Mouse (Mus musculus) heart, embryonic 14.5 days (tissue): Measurements from ENCODE around the gene Med13l. TPM values are rescaled to one million over a fixed set of nuclear protein-coding genes. Genes with fewer than 3 reads are reported as not detected.

Source experiments
- ATAC-seq: fragments of 200-750 bp; cut with Nextera tagmentation; 2 replicates; pipeline ENCODE4 v1.8.0; 2017; ENCODE audit warnings: low read depth, moderate TSS enrichment; ENCODE audit not compliant: insufficient number of reproducible peaks, insufficient read depth, low FRiP score
- H3K27ac ChIP-seq, 2 experiments: fragments of 200-500 bp in 1 of 2; fragments of 300-500 bp in 1 of 2; sonication (generic) in 1 of 2; replicated peaks in 1 of 2; 2 replicates each; pipeline ENCODE4 v1.5.1; 2012 to 2014; ENCODE audit warnings: low read depth in 2 of 2, low read length in 2 of 2, control low read depth in 1 of 2, mild to moderate bottlenecking in 1 of 2, mixed read lengths in 1 of 2; ENCODE audit not compliant: control insufficient read depth in 1 of 2, insufficient read depth in 1 of 2
- H3K27me3 ChIP-seq: fragments of 300-500 bp; sonication (generic); 2 replicates; pipeline ENCODE4 v1.6.1; 2014; ENCODE audit warnings: mild to moderate bottlenecking, low read length, control low read depth; ENCODE audit not compliant: control insufficient read depth, insufficient read depth
- H3K36me3 ChIP-seq: fragments of 300-500 bp; sonication (generic); 2 replicates; pipeline ENCODE4 v1.6.1; 2014; ENCODE audit warnings: mild to moderate bottlenecking, control low read depth, low read length, mixed read lengths; ENCODE audit not compliant: control insufficient read depth, insufficient read depth
- H3K4me1 ChIP-seq, 2 experiments: fragments of 200-500 bp in 1 of 2; fragments of 300-500 bp in 1 of 2; sonication (generic) in 1 of 2; 2 replicates each; pipeline ENCODE4 v1.6.1; 2012 to 2014; ENCODE audit warnings: low read length in 2 of 2, control low read depth in 1 of 2, mixed read lengths in 1 of 2; ENCODE audit not compliant: control insufficient read depth in 2 of 2, insufficient read depth in 2 of 2
- H3K4me2 ChIP-seq: fragments of 300-500 bp; sonication (generic); 2 replicates; pipeline ENCODE4 v1.6.1; 2014; ENCODE audit warnings: mild to moderate bottlenecking, low read length
- H3K4me3 ChIP-seq, 2 experiments: fragments of 200-500 bp in 1 of 2; fragments of 300-500 bp in 1 of 2; sonication (generic) in 1 of 2; 2 replicates each; pipeline ENCODE4 v1.5.1; 2012 to 2014; ENCODE audit warnings: low read length in 2 of 2, mild to moderate bottlenecking in 2 of 2, control low read depth in 1 of 2, low read depth in 1 of 2, moderate library complexity in 1 of 2; ENCODE audit not compliant: control insufficient read depth in 1 of 2, insufficient read depth in 1 of 2
- H3K9ac ChIP-seq: fragments of 300-500 bp; sonication (generic); 2 replicates; pipeline ENCODE4 v1.6.1; 2014; ENCODE audit warnings: mild to moderate bottlenecking, low read length
- H3K9me3 ChIP-seq: fragments of 300-500 bp; sonication (generic); 2 replicates; pipeline ENCODE4 v1.6.1; 2016; ENCODE audit warnings: low read length, control low read depth; ENCODE audit not compliant: control insufficient read depth
- WGBS: fragments of 180-500 bp; shearing (Covaris S2); extraction: QIAGEN DNeasy Blood & Tissue Kit; methylation state at CpG from one replicate; pipeline ENCODE4 v1.1.7; 2014; 5-methylcytosine and 5-hydroxymethylcytosine counted together
- polyA plus RNA-seq: library from polyadenylated mRNA; unstranded; fragments of >200 nt; fragmentation: Nextera tagmentation; extraction: Ambion mirVana; gene quantifications from 2 replicates; pipeline ENCODE4 v1.2.1, GENCODE M21; 2014

Med13l gene
- polyA plus RNA-seq, 1 experiment from 2014 or later = 9.0 TPM

DNA sequence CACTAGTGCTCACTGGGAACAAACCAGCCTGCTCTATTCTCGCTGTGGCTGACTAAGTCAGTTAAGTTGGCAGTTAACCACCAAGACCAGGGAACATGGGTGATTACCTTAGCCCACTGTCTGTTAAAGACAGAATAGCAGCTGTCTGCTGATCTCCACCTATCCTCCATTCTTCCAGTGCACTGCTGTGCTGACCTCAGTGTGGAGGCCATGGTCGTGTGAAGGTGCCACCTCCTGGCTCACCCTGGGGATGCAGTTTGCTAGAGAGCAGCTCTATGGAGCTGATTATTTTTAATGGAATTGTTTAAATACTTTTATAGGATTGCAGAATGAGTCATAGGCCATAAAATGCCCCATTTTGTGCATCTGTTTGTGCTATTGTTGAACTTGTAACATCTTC, 195.6 kb downstream of the Med13l start:
- Histone ChIP-seq H3K4me2 (no peak overlapping the region), H3K9me3 (no peaks in the 10 kb centered on the region), H3K9ac (no peak overlapping the region), H3K27ac (no peak overlapping the region), H3K27me3 (no peaks in the 10 kb centered on the region), H3K4me3 (no peak overlapping the region), H3K36me3 (peaks cover 98% of the 10 kb centered on the region), H3K4me1 (peaks cover 7 to 11% of the 10 kb centered on the region in 2 experiments; a peak in 3 of 4 replicates)
- no peak for ATAC-seq
- WGBS = 67% methylated on average over 2 of the region's 2 CpGs

DNA sequence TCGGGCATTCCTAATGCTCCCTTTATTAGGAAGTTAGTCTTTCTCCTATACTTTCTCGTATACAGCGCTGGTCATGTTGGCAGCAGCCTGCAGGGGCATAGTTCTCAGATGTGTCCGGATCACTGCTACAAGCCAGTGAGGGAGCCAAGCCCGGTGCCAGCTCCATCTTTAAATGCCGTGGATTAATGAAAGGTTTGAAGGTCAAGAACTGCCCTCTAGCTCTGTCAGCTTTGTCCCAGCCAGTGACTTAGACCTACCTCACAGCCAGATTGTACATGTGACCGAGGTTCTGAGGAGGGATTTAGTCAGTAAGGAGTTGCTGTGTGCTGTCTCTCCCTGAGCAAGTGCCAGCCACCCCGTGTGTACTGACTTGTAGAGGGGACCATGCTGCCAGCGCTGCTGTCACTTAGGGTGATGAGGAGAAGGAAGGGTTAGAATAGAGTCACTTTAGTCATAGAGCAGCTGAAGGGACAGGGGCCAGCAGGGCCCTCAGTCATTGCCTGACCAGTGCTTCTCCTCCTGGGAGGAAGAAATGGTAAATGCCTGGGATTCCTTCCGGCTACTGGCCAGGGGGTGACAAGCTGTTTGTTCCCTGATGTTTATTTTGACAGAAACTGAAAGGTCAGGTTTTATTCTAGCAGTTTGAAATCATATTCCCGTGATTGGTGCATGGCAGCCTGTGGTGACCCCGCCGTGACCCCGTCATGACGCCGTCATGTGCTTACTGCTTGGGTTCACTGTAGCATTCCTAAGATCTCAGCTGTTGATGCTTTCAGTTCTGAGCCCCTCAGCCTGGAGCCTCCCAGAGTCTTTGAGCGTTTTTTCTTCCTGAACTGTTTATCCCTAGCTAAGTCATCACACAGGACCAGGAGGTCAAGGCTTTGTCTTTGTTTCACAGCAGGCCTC, 197.2 kb downstream of the Med13l start:
- Histone ChIP-seq H3K36me3 (peaks cover 99% of the 10 kb centered on the region), H3K4me1 (peaks cover 7 to 11% of the 10 kb centered on the region in 2 experiments; a peak in 3 of 4 replicates), H3K27me3 (no peaks in the 10 kb centered on the region), H3K4me2 (no peak overlapping the region), H3K27ac (no peak overlapping the region), H3K9me3 (no peaks in the 10 kb centered on the region), H3K4me3 (no peak overlapping the region), H3K9ac (no peak overlapping the region)
- 54% methylated on average over 17 of the region's 17 CpGs for WGBS
- ATAC-seq = no peak

DNA sequence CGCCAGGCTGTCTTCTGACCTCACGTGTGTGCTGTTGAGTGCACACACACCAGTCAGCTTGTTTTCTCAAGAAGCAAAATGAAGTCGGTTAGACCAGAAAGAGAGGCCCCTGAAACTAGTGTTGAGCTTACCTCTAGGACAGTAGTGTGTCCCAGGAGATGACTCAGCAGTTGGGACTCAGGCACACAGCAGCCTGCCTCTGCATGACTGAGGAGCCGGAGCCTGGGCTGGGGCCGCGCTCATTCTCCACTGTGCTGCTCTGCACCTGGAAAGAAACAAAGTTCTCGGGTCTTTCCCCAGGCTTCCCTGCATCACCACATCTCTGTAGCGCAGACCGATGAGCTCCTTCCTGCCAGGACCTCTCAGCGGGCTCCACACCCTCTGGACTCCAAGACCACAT, 200.5 kb downstream of the Med13l start:
- ATAC-seq = no peak
- H3K9me3 ChIP-seq = no peaks in the 10 kb centered on the region
- WGBS = 87% methylated on average over 10 of the region's 10 CpGs

DNA sequence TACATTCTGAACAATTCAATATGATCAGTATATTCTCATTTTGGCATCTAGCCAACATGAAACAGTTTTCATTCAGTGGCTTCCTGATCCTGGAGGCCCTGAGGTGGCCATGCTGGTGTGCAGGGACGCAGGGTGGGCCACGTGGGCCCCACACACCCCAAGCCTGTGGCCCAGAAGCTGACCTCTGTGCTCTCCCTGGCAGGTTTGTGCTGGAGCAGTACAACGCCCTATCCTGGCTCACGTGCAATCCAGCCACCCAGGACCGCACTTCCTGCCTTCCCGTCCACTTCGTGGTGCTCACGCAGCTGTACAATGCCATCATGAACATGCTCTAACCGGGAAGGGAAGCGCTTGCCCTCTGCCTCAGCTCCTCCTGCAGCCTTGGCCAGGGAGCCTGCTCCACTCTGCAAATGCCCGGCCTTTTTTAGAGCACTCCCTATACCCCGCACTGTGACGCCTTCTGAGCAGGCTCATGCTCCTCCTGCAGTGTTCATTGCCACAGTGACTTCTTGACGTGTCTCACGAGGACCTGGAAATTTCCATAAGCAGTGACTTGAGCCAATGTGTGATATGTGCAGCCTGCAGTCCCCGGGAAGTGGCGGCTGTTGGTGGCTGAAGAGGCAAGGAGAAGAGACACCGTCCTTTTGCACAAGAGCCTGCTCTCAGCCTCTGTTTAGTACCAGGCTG, 202.2 kb downstream of the Med13l start:
- Histone ChIP-seq H3K27ac (no peak overlapping the region), H3K4me1 (peaks cover 4% of the 10 kb centered on the region in 2 experiments; a peak in 3 of 4 replicates), H3K4me2 (no peak overlapping the region), H3K36me3 (peaks cover 74% of the 10 kb centered on the region), H3K9ac (no peak overlapping the region), H3K9me3 (no peaks in the 10 kb centered on the region), H3K27me3 (no peaks in the 10 kb centered on the region), H3K4me3 (no peak overlapping the region)
- no peak for ATAC-seq
- WGBS = 84% methylated on average over 18 of the region's 18 CpGs

More for the DNA sequence above, 200.5 kb downstream of the Med13l start:
- Histone ChIP-seq H3K4me1 (peaks cover 7% of the 10 kb centered on the region in 2 experiments; a peak in 3 of 4 replicates), H3K9ac (no peak overlapping the region), H3K4me3 (no peak overlapping the region), H3K27ac (no peak overlapping the region), H3K36me3 (peaks cover 90% of the 10 kb centered on the region), H3K4me2 (no peak overlapping the region), H3K27me3 (no peaks in the 10 kb centered on the region)

DNA sequence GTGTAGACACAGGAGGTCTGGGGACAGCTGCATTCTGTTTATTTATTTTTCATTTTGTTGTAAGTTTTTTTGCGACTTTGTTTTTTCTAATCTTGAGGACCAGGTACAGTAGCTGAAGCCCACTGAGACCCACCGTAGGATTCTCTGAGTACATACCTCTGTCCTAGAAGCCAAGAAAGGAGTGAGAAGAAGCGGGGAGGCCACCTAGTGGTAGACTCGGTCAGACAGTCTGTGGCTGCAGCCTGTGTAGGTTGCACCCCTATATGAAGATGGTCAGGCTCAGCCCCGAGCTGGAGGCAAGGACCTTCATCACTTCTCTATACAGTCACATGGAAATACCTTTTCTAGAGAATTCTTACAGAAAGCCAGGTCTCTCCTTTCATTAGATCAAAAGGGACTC, 202.9 kb downstream of the Med13l start:
- 62% methylated on average over 5 of the region's 5 CpGs for WGBS
- no peak overlapping the region for H3K4me3 ChIP-seq
- H3K9ac ChIP-seq = no peak overlapping the region
- no peaks in the 10 kb centered on the region for H3K27me3 ChIP-seq
- no peaks in the 10 kb centered on the region for H3K9me3 ChIP-seq
- peaks cover 67% of the 10 kb centered on the region for H3K36me3 ChIP-seq
- ATAC-seq = no peak
- no peaks in the 10 kb centered on the region for H3K4me1 ChIP-seq
- no peak overlapping the region for H3K27ac ChIP-seq
- H3K4me2 ChIP-seq = no peak overlapping the region

- H3K36me3 ChIP-seq = 0 out of 2 replicates have a peak, but pooled peaks cover 9% of the 10 kb centered on the region
- ATAC-seq = no peak
- no peak overlapping the region for H3K9ac ChIP-seq
- H3K4me1 ChIP-seq = peaks cover 5 to 7% of the 10 kb centered on the region in 2 experiments; a peak in 3 of 4 replicates
- no peak overlapping the region for H3K27ac ChIP-seq
- no peak overlapping the region for H3K4me2 ChIP-seq
- H3K27me3 ChIP-seq = 0 out of 2 replicates have a peak, but pooled peaks cover 6% of the 10 kb centered on the region
- WGBS = 77% methylated on average over 6 of the region's 6 CpGs
- no peak overlapping the region for H3K4me3 ChIP-seq
- H3K9me3 ChIP-seq = no peaks in the 10 kb centered on the region
Measured at GRCm38 (mm10) chr5:118769143-118769542, 208.7 kb downstream of the Med13l start.

DNA sequence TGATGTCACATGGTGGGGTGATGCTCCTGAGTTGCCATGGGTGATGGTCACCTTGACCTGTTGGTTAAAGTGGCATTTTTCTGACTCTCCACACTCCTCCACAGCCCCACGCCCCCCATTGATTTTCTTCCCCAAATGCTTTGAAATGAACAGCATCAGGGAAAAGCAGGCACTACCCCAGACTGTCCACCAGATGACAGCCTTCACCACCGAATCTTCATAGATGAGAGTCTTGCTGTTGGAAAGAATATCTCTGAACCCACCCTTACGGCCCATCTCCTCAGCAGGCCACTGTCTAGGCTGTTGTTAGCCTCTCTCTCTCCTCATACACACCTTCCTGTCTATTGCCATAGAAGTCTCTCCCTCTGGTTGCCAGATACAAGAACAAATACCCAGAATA, 213.4 kb downstream of the Med13l start:
- H3K4me3 ChIP-seq = no peak overlapping the region
- H3K27ac ChIP-seq = no peak overlapping the region
- no peaks in the 10 kb centered on the region for H3K9me3 ChIP-seq
- H3K27me3 ChIP-seq = peaks cover 6% of the 10 kb centered on the region
- peaks cover 5 to 7% of the 10 kb centered on the region in 2 experiments; a peak in 3 of 4 replicates for H3K4me1 ChIP-seq
- no peak for ATAC-seq
- 21% methylated on average over 3 of the region's 3 CpGs for WGBS
- H3K36me3 ChIP-seq = no peaks in the 10 kb centered on the region
- H3K4me2 ChIP-seq = no peak overlapping the region
- no peak overlapping the region for H3K9ac ChIP-seq
